Mouse (Mus musculus) retina, adult 2 months (tissue): ENCODE data around the gene Ints7.

Source experiments
- DNase-seq: peaks from one replicate; pipeline ENCODE4 v3.0.0-alpha.2; 2012; ENCODE audit warnings: low read depth, low spot score

The Ints7 gene

GRCm38 (mm10) chr1:191584483-191584882 lies 9.0 kb downstream of the Ints7 start:
- no peak for DNase-seq

- no peak for DNase-seq
These were observed 10.3 kb downstream of the Ints7 start for GRCm38 (mm10) chr1:191585704-191586103.

GRCm38 (mm10) chr1:191587062-191587461 lies 11.6 kb downstream of the Ints7 start:
- DNase-seq, result no peak

- no peak for DNase-seq
These were observed 13.3 kb downstream of the Ints7 start for GRCm38 (mm10) chr1:191588749-191589148.

GRCm38 (mm10) chr1:191592016-191592720 lies 16.7 kb downstream of the Ints7 start:
- DNase-seq, result no peak

GRCm38 (mm10) chr1:191596076-191596475 lies 20.6 kb downstream of the Ints7 start:
- DNase-seq, result no peak

GRCm38 (mm10) chr1:191599210-191599609 lies 23.8 kb downstream of the Ints7 start:
- no peak for DNase-seq

GRCm38 (mm10) chr1:191604690-191605089 lies 29.3 kb downstream of the Ints7 start:
- DNase-seq, result no peak

GRCm38 (mm10) chr1:191609051-191609450 lies 33.6 kb downstream of the Ints7 start:
- DNase-seq, result no peak

GRCm38 (mm10) chr1:191609578-191609977 lies 34.1 kb downstream of the Ints7 start:
- DNase-seq, result no peak

GRCm38 (mm10) chr1:191610357-191610756 lies 34.9 kb downstream of the Ints7 start:
- no peak for DNase-seq

- no peak for DNase-seq
These were observed 36.2 kb downstream of the Ints7 start for GRCm38 (mm10) chr1:191611686-191612085.

GRCm38 (mm10) chr1:191612877-191613276 lies 37.4 kb downstream of the Ints7 start:
- DNase-seq, result no peak

GRCm38 (mm10) chr1:191616245-191616644 lies 40.8 kb downstream of the Ints7 start:
- DNase-seq, result no peak

- no peak for DNase-seq
These were observed 42.2 kb downstream of the Ints7 start for GRCm38 (mm10) chr1:191617589-191617988.

- no peak for DNase-seq
These were observed 42.8 kb downstream of the Ints7 start for GRCm38 (mm10) chr1:191618067-191618766.

- DNase-seq, result no peak
These were observed 45.7 kb downstream of the Ints7 start for GRCm38 (mm10) chr1:191621096-191621495.

- DNase-seq, result no peak
These were observed 47.4 kb downstream of the Ints7 start for GRCm38 (mm10) chr1:191622801-191623200.

- no peak for DNase-seq
These were observed 49.1 kb downstream of the Ints7 start for GRCm38 (mm10) chr1:191624492-191624891.

- no peak for DNase-seq
These were observed 49.6 kb downstream of the Ints7 start for GRCm38 (mm10) chr1:191625026-191625425.

GRCm38 (mm10) chr1:191625620-191626019 lies 50.2 kb downstream of the Ints7 start:
- no peak for DNase-seq

- DNase-seq, result no peak
These were observed 53.2 kb downstream of the Ints7 start for GRCm38 (mm10) chr1:191628457-191629169.
